Mouse (Mus musculus) stomach, postnatal 0 days (tissue): ENCODE results near the gene Wapl.

ENCODE experiments used
- CTCF ChIP-seq: IDR thresholded peaks from 2 replicates; pipeline ENCODE4 v1.5.1; 2016; ENCODE audit warnings: antibody characterized with exemption, low read depth, mild to moderate bottlenecking, moderate library complexity
- EP300 ChIP-seq: optimal IDR thresholded peaks from 2 replicates; pipeline ENCODE3; 2016; ENCODE audit warnings: antibody characterized with exemption

GRCm38 (mm10) chr14:34632722-34633448 lies 40.8 kb upstream of the Wapl start:
- TF ChIP-seq CTCF (no peak), EP300 (no peak)
